Mouse (Mus musculus) kidney, adult 2 months (tissue): ENCODE measurements around the gene Trit1.

Source experiments
- CTCF ChIP-seq: fragments of 200-500 bp; conservative IDR thresholded peaks from 2 replicates; pipeline ENCODE4 v1.5.1; 2011; ENCODE audit warnings: low read depth, mild to moderate bottlenecking, control low read depth, low read length, moderate library complexity, mixed read lengths; ENCODE audit not compliant: insufficient read depth, insufficient read length
- POLR2A ChIP-seq: fragments of 200-500 bp; IDR thresholded peaks from one replicate; pipeline ENCODE4 v1.6.1; 2011; ENCODE audit warnings: low read depth, low read length, control low read depth

GRCm38 (mm10) chr4:123044842-123045241 is 28.4 kb downstream of the Trit1 start:
- TF ChIP-seq CTCF (no peak), POLR2A (no peak)
